Mouse (Mus musculus): ENCODE results near the gene Sar1b. TPM values are rescaled to one million over a fixed set of nuclear protein-coding genes. Genes with fewer than 3 reads are reported as not detected.

The Sar1b gene
- polyA plus RNA-seq, 1 experiment from 2014 or later, result 110 TPM

DNA sequence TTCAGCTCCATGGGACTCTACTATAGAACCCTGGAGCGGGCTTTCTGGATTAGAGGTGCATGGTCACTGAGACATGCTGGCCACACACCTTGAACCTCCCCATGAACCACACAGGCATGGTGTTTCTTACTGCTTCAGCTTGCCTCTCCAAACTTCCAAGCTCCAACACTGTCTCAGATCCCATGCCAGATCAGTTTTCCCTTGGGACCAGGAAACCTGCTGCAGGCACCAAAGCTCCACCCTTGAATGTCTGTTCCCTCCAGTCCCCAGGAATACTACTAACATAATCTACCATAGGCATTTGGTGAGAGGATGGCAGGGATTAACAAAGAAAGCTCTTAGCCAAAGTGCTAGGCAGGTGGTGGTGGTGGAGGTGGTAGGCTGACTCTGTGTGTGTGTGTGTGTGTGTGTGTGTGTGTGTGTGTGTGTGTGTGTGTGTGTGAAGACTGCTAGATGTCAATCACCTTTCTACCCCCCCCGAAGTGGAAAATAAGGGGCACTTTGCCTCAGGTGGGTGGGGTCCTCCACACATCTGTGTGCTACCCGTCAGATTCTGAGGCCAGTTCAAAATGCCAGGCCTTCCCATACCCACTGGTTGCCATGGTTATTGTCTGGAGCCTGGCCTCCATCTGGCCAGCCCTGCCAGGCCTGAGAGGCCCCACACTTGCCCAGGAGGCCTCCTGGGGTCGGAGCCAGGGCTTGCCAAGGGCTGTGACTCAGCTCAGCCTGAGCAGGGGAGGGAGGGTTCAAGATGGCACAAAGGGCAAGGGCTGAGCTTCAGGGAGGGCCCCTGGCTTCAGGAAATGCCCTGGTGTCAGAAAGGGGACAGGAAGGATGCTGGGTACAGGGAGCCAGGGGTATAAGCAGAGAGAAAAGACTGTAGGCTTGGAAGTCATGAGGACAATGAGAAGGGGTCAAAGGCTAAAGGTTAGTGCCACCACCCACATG lies 68.7 kb downstream of the Sar1b start:
- Histone ChIP-seq H3K9ac (ENCODE audit: low read length) (no peak overlapping the region), H3K9me3 (ENCODE audit: control insufficient read depth, low read length) (no peaks in the 10 kb centered on the region), H3K4me3 (ENCODE audit: low read length) (no peak overlapping the region), H3K4me2 (ENCODE audit: low read depth, low read length) (no peak overlapping the region), H3K27me3 (ENCODE audit: control insufficient read depth, insufficient read depth, low read depth, low read length) (no peaks in the 10 kb centered on the region), H3K36me3 (ENCODE audit: control insufficient read depth, insufficient read depth, low read length) (peaks cover 5% of the 10 kb centered on the region), H3K27ac (ENCODE audit: low read length) (no peak overlapping the region), H3K4me1 (replicated peaks; ENCODE audit: control insufficient read depth, insufficient read depth, low read length) (no peaks in the 10 kb centered on the region; the same call in 1 of the 2 replicates)
- WGBS, result 71% methylated on average over 4 of the region's 4 CpGs
- no peak for ATAC-seq (ENCODE audit: low read depth)

DNA sequence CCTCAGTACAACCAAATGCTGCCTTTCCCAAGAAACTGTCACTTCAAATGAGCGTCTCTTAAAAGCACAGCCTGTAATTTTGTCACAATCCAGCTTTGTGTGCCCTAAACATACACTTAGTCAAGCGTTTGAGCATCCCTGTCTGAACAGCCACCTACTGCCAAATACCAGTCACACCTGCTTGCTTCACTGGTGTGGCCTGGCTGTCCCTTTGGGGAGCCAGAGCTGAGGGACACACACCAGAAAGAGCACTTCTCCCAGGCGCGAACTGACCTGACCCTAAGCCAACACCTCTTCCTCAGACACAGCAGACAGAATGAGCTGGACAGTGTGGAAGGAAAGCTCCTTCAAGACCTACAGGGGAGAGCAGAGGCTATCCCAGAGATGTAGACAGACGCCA lies 69.5 kb downstream of the Sar1b start:
- Histone ChIP-seq H3K9ac (ENCODE audit: low read length) (no peak overlapping the region), H3K4me3 (ENCODE audit: low read length) (no peak overlapping the region), H3K27me3 (ENCODE audit: control insufficient read depth, insufficient read depth, low read depth, low read length) (no peaks in the 10 kb centered on the region), H3K27ac (ENCODE audit: low read length) (no peak overlapping the region), H3K9me3 (ENCODE audit: control insufficient read depth, low read length) (no peaks in the 10 kb centered on the region), H3K4me2 (ENCODE audit: low read depth, low read length) (no peak overlapping the region), H3K4me1 (replicated peaks; ENCODE audit: control insufficient read depth, insufficient read depth, low read length) (no peaks in the 10 kb centered on the region; the same call in 1 of the 2 replicates), H3K36me3 (ENCODE audit: control insufficient read depth, insufficient read depth, low read length) (peaks cover 5% of the 10 kb centered on the region)
- no peak for ATAC-seq (ENCODE audit: low read depth)
- 73% methylated on average over 5 of the region's 5 CpGs for WGBS

DNA sequence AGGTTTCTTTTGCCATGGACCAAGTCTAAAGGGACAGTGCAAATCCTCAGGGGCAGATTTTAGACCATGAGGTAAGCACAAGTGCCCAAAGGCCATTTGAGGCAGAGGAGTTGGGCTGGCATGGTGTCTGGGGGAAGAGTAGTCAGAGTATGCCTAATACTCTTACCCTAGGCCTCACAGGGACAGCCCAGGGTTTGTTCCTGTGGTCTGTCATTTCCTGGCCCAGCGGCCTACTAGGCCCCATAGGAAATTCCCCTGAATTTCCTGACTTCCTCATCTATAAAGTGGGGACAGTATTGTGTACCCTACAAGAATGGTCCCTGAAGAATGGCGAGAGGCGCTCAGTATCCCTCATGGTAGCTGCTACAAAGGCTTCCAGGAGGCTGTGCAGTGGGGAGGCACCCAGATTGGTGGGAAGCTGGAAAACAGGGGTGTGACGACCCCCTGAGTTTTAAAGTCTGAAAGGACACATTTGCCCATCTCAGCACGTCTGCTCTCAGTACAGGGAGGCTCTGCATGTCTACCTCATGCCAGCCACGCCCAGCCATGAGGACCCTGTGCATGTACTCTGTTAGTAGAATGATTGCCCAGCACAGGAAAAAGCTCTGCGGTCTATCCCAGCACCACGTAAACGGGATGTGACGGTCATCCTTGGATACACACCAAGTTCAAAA lies 70.0 kb downstream of the Sar1b start:
- Histone ChIP-seq H3K9ac (ENCODE audit: low read length) (no peak overlapping the region), H3K27me3 (ENCODE audit: control insufficient read depth, insufficient read depth, low read depth, low read length) (no peaks in the 10 kb centered on the region), H3K36me3 (ENCODE audit: control insufficient read depth, insufficient read depth, low read length) (peaks cover 5% of the 10 kb centered on the region), H3K4me3 (ENCODE audit: low read length) (no peak overlapping the region), H3K4me1 (replicated peaks; ENCODE audit: control insufficient read depth, insufficient read depth, low read length) (no peaks in the 10 kb centered on the region; the same call in 1 of the 2 replicates), H3K9me3 (ENCODE audit: control insufficient read depth, low read length) (no peaks in the 10 kb centered on the region), H3K4me2 (ENCODE audit: low read depth, low read length) (no peak overlapping the region), H3K27ac (ENCODE audit: low read length) (no peak overlapping the region)
- 80% methylated on average over 10 of the region's 10 CpGs for WGBS
- ATAC-seq (ENCODE audit: low read depth), result no peak

DNA sequence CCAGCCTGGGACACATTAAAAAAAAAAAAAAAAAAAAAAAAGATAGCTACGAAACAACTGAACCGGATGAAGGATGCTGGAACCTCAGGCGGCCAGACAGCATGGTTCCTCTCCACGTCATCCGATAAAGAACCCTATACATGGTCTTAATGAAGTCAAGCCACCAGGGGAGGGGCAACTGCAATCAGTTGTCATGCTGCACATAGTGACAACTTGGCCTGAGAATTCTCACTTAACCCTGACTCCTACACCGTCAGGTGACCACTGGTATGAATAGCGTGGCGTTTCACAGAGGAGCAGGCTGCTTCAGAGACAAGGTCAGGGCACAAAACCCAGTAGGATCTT lies 70.6 kb downstream of the Sar1b start:
- H3K4me2 ChIP-seq (ENCODE audit: low read depth, low read length), result no peak overlapping the region
- no peaks in the 10 kb centered on the region for H3K27me3 ChIP-seq (ENCODE audit: control insufficient read depth, insufficient read depth, low read depth, low read length)
- no peaks in the 10 kb centered on the region for H3K9me3 ChIP-seq (ENCODE audit: control insufficient read depth, low read length)
- no peaks in the 10 kb centered on the region; the same call in 1 of the 2 replicates for H3K4me1 ChIP-seq (replicated peaks; ENCODE audit: control insufficient read depth, insufficient read depth, low read length)
- H3K27ac ChIP-seq (ENCODE audit: low read length), result no peak overlapping the region
- no peak for ATAC-seq (ENCODE audit: low read depth)
- WGBS, result 94% methylated on average over 8 of the region's 8 CpGs
- peaks cover 5% of the 10 kb centered on the region; the same call in 1 of the 2 replicates for H3K36me3 ChIP-seq (ENCODE audit: control insufficient read depth, insufficient read depth, low read length)
- no peak overlapping the region for H3K4me3 ChIP-seq (ENCODE audit: low read length)
- no peak overlapping the region for H3K9ac ChIP-seq (ENCODE audit: low read length)

DNA sequence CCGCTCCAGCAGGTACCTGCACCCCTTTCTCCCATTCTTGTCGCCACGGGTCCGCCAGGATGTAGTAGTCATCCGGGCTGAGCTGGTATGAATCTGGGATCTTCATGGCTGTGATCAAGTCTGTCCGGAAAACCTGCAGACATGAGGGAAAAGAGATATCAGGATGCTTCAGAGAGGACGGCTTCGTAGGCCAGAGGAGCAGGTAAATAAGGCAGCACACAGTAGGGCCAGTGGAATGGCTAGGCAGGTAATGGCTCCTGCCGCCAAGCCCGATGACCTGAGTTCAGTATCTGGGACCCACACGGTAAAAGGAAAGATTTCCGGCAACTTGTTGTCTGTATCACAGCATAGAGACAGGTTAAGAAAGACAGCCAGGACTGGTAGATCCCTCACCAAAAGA lies 72.1 kb downstream of the Sar1b start:
- H3K4me3 ChIP-seq (ENCODE audit: low read length), result no peak overlapping the region
- H3K27ac ChIP-seq (ENCODE audit: low read length), result no peak overlapping the region
- H3K9me3 ChIP-seq (ENCODE audit: control insufficient read depth, low read length), result no peaks in the 10 kb centered on the region
- H3K27me3 ChIP-seq (ENCODE audit: control insufficient read depth, insufficient read depth, low read depth, low read length), result no peaks in the 10 kb centered on the region
- no peak for ATAC-seq (ENCODE audit: low read depth)
- no peak overlapping the region for H3K9ac ChIP-seq (ENCODE audit: low read length)
- WGBS, result 93% methylated on average over 12 of the region's 12 CpGs
- H3K4me1 ChIP-seq (replicated peaks; ENCODE audit: control insufficient read depth, insufficient read depth, low read length), result no peaks in the 10 kb centered on the region; the same call in 1 of the 2 replicates
- H3K36me3 ChIP-seq (ENCODE audit: control insufficient read depth, insufficient read depth, low read length), result no peaks in the 10 kb centered on the region; the same call in 1 of the 2 replicates
- no peak overlapping the region for H3K4me2 ChIP-seq (ENCODE audit: low read depth, low read length)

DNA sequence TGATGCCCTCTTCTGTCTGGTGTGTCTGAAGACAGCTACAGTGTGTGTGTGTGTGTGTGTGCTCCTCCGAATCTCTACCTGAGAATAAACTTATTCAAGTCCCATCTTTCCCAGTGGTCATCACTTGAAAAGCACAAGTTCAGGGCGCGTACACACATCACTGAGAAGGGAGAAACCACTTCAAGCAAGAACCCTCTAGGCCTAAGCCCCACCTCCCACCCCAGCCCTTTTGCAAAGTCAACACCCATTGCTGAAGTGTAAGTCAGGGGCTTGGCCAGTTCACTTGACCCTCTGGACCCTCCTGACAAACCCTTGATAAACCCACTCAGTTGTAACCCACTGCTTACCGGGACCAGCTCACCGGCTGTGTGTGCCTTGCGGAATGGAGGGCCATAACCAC lies 73.0 kb downstream of the Sar1b start:
- WGBS, result 68% methylated on average over 6 of the region's 6 CpGs
- no peaks in the 10 kb centered on the region for H3K27me3 ChIP-seq (ENCODE audit: control insufficient read depth, insufficient read depth, low read depth, low read length)
- no peak overlapping the region for H3K4me2 ChIP-seq (ENCODE audit: low read depth, low read length)
- H3K36me3 ChIP-seq (ENCODE audit: control insufficient read depth, insufficient read depth, low read length), result no peaks in the 10 kb centered on the region; the same call in 1 of the 2 replicates
- no peaks in the 10 kb centered on the region for H3K9me3 ChIP-seq (ENCODE audit: control insufficient read depth, low read length)
- no peaks in the 10 kb centered on the region; the same call in 1 of the 2 replicates for H3K4me1 ChIP-seq (replicated peaks; ENCODE audit: control insufficient read depth, insufficient read depth, low read length)
- no peak overlapping the region for H3K27ac ChIP-seq (ENCODE audit: low read length)
- ATAC-seq (ENCODE audit: low read depth), result no peak
- no peak overlapping the region for H3K9ac ChIP-seq (ENCODE audit: low read length)
- H3K4me3 ChIP-seq (ENCODE audit: low read length), result no peak overlapping the region

DNA sequence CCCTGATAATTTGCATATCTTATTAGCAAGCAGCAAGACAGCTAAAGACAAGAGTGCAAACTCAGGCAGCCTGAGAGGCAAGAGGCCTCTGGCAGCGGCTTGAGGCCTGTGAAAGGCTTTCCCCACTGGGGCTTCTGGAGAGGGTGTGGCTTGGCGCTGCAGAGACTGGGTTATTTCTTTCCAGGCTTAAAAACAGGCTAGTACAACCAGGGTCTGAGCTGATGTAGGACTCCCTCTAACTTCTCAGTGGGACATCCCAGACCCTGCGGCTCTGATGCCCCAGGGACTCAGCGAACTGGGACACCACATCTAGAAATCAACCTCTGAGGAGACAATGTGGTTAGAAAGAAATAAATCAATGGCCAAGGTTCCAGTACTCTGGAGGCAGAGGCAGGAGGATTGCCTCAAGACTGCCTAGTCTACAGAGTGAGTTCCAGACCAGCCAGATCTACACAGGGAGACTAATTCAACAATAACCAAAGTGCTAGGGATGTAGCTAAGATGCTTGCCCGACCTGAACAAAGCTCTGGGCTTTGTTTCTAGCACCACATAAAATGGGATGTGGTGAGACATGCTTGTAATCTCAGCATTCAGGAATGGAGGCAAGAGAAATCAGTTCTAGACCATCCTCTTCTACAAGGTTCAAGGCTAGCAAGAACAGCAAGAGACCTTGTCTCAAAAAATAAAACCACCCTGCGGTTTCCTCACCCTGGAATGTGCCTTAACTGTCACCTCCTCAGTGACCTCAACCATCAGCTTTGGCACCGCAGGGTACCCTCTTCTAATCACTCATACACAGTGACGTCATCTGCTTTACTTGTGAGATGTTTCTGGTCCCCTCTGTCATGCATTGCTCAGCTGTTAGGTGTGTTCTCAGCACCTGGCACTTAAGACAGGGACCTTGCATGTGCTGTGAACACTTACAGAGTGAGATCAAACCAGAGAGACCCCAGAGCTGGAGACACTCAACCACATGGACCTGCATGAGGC lies 74.0 kb downstream of the Sar1b start:
- WGBS, result 69% methylated on average over 8 of the region's 8 CpGs
- H3K9me3 ChIP-seq (ENCODE audit: control insufficient read depth, low read length), result no peaks in the 10 kb centered on the region
- ATAC-seq (ENCODE audit: low read depth), result no peak

DNA sequence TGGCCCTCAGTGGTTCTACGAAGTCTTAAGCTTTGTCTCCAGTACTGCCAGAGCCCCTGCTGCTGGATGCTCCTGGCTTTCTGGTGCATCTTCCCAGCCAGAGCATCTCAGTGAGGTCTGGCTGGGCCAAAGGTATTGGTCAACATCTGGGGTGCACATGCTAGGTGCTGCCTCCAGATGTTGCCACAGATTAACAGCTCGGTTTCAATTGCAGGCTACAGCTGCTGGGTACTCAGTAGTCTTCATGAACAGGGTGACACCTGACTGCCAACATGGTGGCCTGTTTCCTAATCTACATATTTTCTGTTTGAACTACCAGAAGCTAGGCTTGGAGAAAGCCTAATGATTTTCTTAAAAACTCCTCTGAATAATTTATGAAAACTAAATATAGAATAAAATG lies 75.6 kb downstream of the Sar1b start:
- no peaks in the 10 kb centered on the region for H3K9me3 ChIP-seq (ENCODE audit: control insufficient read depth, low read length)
- no peaks in the 10 kb centered on the region for H3K4me1 ChIP-seq (replicated peaks; ENCODE audit: control insufficient read depth, insufficient read depth, low read length)
- ATAC-seq (ENCODE audit: low read depth), result no peak
- no peak overlapping the region for H3K9ac ChIP-seq (ENCODE audit: low read length)
- H3K36me3 ChIP-seq (ENCODE audit: control insufficient read depth, insufficient read depth, low read length), result no peaks in the 10 kb centered on the region
- H3K4me2 ChIP-seq (ENCODE audit: low read depth, low read length), result no peak overlapping the region
- no peaks in the 10 kb centered on the region for H3K27me3 ChIP-seq (ENCODE audit: control insufficient read depth, insufficient read depth, low read depth, low read length)
- WGBS, result 68% methylated on average over 2 of the region's 2 CpGs
- H3K27ac ChIP-seq (ENCODE audit: low read length), result no peak overlapping the region
- H3K4me3 ChIP-seq (ENCODE audit: low read length), result no peak overlapping the region

More for the DNA sequence above, 74.0 kb downstream of the Sar1b start:
- H3K27ac ChIP-seq (ENCODE audit: low read length), result no peak overlapping the region
- no peaks in the 10 kb centered on the region; the same call in 1 of the 2 replicates for H3K4me1 ChIP-seq (replicated peaks; ENCODE audit: control insufficient read depth, insufficient read depth, low read length)
- H3K27me3 ChIP-seq (ENCODE audit: control insufficient read depth, insufficient read depth, low read depth, low read length), result no peaks in the 10 kb centered on the region
- no peaks in the 10 kb centered on the region; the same call in 1 of the 2 replicates for H3K36me3 ChIP-seq (ENCODE audit: control insufficient read depth, insufficient read depth, low read length)
- no peak overlapping the region for H3K9ac ChIP-seq (ENCODE audit: low read length)
- no peak overlapping the region for H3K4me2 ChIP-seq (ENCODE audit: low read depth, low read length)
- no peak overlapping the region for H3K4me3 ChIP-seq (ENCODE audit: low read length)

Measured in lung, embryonic 16.5 days (tissue).